Mouse (Mus musculus): ENCODE measurements around the gene Prkn. TPM values are rescaled to one million over a fixed set of nuclear protein-coding genes. Genes with fewer than 3 reads are reported as not detected.

Gene Prkn
- total RNA-seq, 2 experiments from 2014 or later = 0.85 to 1.9 TPM

DNA sequence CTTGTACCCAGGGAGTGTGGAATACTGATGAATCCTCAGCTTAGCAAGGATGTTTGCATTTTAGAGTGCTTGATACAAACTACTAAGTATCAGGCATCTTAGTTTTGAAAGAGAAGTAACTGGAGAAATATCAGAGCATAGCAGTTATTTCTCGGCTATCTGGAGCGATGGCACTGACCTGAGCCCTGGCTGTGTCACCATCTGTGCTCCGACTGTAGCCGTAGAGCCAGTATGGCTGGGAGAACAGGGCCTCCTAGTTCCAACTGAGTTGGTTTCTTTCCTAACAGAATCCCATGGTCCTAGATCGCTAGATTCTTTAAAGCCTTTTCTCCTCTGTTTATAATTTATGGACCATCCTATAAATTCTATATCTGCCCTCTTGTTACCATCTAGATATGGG, 122.0 kb downstream of the Prkn start:
- ATAC-seq (replicated peaks; ENCODE audit: low FRiP score, poor library complexity, severe bottlenecking) = no peak

GRCm38 (mm10) chr17:10982136-10982535, 142.0 kb downstream of the Prkn start:
- no peak for ATAC-seq (replicated peaks; ENCODE audit: low FRiP score, poor library complexity, severe bottlenecking)

- no peak for ATAC-seq (replicated peaks; ENCODE audit: low FRiP score, poor library complexity, severe bottlenecking)
Measured at GRCm38 (mm10) chr17:10987040-10987439, 146.9 kb downstream of the Prkn start.

- ATAC-seq (replicated peaks; ENCODE audit: low FRiP score, poor library complexity, severe bottlenecking) = no peak
Measured at GRCm38 (mm10) chr17:10997291-10997690, 157.1 kb downstream of the Prkn start.

- ATAC-seq (replicated peaks; ENCODE audit: low FRiP score, poor library complexity, severe bottlenecking) = no peak
Measured at GRCm38 (mm10) chr17:11023371-11023770, 183.2 kb downstream of the Prkn start.

- no peak for ATAC-seq (replicated peaks; ENCODE audit: low FRiP score, poor library complexity, severe bottlenecking)
Measured at GRCm38 (mm10) chr17:11029348-11029747, 189.2 kb downstream of the Prkn start.

- no peak for ATAC-seq (replicated peaks; ENCODE audit: low FRiP score, poor library complexity, severe bottlenecking)
Measured at GRCm38 (mm10) chr17:11030936-11031335, 190.8 kb downstream of the Prkn start.

GRCm38 (mm10) chr17:11032366-11032765, 192.2 kb downstream of the Prkn start:
- no peak for ATAC-seq (replicated peaks; ENCODE audit: low FRiP score, poor library complexity, severe bottlenecking)

DNA sequence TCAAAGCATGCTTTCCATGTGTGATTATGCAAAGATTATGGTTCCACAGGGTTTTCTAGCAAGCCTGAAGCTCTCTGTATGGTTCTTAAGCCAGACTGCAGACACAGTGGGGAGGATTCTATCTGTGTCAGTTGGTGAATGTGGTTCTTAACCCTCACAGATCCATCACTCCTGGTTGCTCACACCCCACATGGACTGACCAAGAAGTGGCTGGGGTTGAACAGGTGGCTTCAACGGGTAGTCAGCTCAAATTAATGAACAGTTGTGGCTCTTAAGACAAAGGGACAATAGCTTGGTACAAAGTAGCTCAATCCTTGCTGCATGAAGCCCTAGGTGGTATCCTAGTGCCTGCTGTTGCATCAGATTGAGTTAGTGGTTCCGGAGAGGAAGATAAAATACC, 193.4 kb downstream of the Prkn start:
- ATAC-seq (replicated peaks; ENCODE audit: low FRiP score, poor library complexity, severe bottlenecking) = no peak

DNA sequence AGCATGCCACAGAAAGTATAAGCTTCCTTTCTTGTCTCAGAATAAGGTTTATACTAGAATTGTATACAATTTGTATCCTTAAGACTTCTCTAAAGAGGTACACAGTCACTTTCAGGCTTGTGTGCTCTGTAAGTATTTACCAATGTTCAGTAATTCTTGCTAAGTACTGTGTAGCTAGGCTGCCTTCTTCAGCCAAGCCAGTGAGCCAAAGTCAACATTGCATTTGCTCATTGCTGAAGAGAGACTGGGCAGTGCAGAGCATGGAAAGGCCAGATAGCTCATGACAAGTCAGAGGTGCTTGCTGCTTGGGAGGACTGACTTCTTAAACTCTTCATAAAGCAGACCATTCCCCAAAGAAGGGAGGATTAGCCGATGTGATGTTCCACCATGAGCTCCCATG, 198.1 kb downstream of the Prkn start:
- no peak for ATAC-seq (replicated peaks; ENCODE audit: low FRiP score, poor library complexity, severe bottlenecking)

DNA sequence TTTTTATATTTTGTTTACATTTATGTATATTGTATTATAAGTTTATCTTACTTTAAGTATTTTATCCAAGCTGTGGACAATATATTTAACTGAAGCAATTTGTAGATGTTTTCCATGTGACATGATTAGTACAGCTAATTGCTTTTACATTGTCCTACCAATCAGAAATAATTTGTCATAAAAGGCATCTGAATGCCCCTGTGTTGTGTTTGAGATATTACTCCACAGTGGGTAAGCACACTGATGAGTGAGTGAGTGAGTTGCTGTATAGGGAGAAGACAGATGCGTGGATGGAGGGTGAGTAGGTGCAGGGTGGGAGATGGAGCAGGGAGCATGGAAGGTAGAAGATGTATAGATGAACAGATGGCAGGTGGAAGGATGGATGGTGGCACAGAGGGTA, 218.8 kb downstream of the Prkn start:
- no peak for ATAC-seq (replicated peaks; ENCODE audit: low FRiP score, poor library complexity, severe bottlenecking)

GRCm38 (mm10) chr17:11067076-11067703, 227.0 kb downstream of the Prkn start:
- ATAC-seq (replicated peaks; ENCODE audit: low FRiP score, poor library complexity, severe bottlenecking) = no peak

DNA sequence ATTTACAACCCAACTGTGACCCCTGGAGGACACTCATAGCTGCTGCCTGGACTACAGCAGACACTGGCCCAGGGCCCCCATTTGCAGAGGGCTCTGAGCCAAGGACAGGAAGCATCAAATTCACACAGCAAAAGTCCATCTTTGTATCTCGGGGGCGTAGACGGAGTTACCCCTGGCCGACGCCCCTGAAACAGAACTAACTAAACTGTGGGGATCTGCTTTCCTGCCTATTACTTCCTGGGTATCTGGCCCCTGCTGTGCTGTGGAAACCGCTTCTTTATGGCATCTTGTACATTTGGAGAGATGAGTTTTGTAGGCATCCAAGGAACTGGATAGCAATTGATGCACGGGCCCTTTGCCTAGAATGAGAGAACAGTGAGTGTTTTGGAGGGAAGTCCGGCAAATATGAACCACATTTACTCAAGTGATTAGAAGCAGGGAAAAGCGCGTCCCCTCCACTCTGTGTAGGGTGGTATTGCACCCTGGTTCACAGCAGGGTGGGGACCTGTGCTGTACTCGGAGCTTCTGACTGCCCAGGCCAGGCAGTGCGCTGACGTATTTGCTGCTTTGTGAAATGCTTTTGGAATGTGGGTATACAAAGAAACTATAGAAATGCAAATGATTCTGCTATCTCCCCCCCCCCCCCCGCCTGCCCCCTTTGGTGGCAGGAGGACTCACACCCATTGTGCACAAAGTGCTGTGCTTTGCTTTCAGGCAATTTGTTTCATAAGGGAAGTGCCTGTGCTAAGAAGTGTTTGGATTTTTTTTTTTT, 227.7 kb downstream of the Prkn start:
- ATAC-seq (replicated peaks; ENCODE audit: low FRiP score, poor library complexity, severe bottlenecking) = no peak

DNA sequence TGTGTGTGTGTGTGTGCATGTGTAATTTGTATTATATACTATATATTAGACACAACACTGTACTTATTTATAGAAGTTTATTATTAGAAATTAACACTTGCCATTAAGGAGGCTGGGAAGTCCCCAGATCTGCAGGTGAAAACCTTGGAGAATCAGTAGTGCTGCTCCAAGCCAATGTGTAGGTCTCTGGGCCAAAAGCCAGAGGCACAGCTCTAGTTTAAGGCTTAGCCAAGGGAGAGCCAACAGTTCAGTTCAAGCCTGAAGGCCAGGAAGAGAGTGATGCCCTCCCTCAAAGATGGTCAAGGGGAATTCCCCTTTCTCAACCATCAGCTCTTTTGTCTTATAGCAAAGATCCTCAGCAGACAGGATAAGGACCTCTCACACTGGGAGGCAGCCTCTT, 230.8 kb downstream of the Prkn start:
- ATAC-seq (replicated peaks; ENCODE audit: low FRiP score, poor library complexity, severe bottlenecking) = no peak

- no peak for ATAC-seq (replicated peaks; ENCODE audit: low FRiP score, poor library complexity, severe bottlenecking)
Measured at GRCm38 (mm10) chr17:11076319-11076903, 236.2 kb downstream of the Prkn start.

- ATAC-seq (replicated peaks; ENCODE audit: low FRiP score, poor library complexity, severe bottlenecking) = no peak
Measured at GRCm38 (mm10) chr17:11086492-11086891, 246.3 kb downstream of the Prkn start.

DNA sequence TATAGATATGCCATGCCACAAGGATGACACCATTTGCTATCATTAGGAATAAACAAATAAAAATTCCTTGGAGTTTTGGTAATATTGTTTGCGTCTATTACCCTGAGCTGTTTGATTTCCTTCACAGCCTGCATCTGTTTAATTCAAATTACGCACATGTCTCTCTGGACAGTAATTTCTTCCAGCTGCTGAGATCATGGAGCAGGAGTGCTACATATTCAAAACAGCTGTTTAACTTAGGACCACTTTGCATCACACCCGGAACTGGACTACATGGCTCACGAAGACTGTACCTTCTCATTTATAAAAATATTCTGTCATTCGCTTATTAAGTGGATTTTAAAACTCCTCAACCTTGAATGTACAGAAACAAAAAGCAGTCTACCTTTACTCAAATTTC, 246.9 kb downstream of the Prkn start:
- ATAC-seq (replicated peaks; ENCODE audit: low FRiP score, poor library complexity, severe bottlenecking) = no peak

GRCm38 (mm10) chr17:11087823-11088222, 247.6 kb downstream of the Prkn start:
- no peak for ATAC-seq (replicated peaks; ENCODE audit: low FRiP score, poor library complexity, severe bottlenecking)

- no peak for ATAC-seq (replicated peaks; ENCODE audit: low FRiP score, poor library complexity, severe bottlenecking)
Measured at GRCm38 (mm10) chr17:11089361-11089760, 249.2 kb downstream of the Prkn start.

DNA sequence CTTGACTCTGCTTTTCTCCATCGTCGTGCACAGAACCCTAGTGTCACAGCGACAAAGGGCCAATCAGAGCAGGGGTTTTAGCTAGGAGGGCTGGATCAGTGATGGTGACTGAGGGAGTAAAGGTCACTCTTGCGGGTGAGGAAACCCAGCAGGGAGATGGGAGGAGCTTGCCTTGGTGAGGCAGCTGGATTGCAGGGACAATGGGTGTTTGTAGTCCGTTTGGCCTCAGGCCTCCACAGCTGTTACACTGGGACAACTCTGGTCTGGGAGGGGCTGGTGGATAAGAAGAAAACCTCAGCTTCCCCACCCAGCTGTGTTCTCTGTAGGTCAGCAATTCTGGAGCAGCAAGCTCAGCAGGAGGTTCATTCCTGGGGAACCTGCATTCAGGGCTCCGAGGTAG, 252.7 kb downstream of the Prkn start:
- ATAC-seq (replicated peaks; ENCODE audit: low FRiP score, poor library complexity, severe bottlenecking) = no peak

GRCm38 (mm10) chr17:11093321-11093720, 253.1 kb downstream of the Prkn start:
- no peak for ATAC-seq (replicated peaks; ENCODE audit: low FRiP score, poor library complexity, severe bottlenecking)
